Mouse (Mus musculus) forebrain, embryonic 11.5 days (tissue): ENCODE results near the gene Rpl15. TPM values are rescaled to one million over a fixed set of nuclear protein-coding genes. Genes with fewer than 3 reads are reported as not detected.

ENCODE experiments used
- ATAC-seq: fragments of 200-750 bp; cut with Nextera tagmentation; replicated peaks from 2 replicates; pipeline ENCODE4 v1.8.0; 2017; ENCODE audit warnings: moderate TSS enrichment; ENCODE audit not compliant: low FRiP score
- DNase-seq: peaks from one replicate; pipeline ENCODE4 v3.0.0-alpha.2; 2017; ENCODE audit warnings: low spot score
- H3K27ac ChIP-seq: fragments of 300-500 bp; sonication (generic); 2 replicates; pipeline ENCODE4 v1.5.1; 2014; ENCODE audit warnings: low read depth, low read length
- H3K27me3 ChIP-seq: fragments of 300-500 bp; sonication (generic); 2 replicates; pipeline ENCODE4 v1.6.1; 2014; ENCODE audit warnings: mild to moderate bottlenecking, low read length, mixed read lengths; ENCODE audit not compliant: control insufficient read depth, insufficient read depth
- H3K36me3 ChIP-seq: fragments of 300-500 bp; sonication (generic); 2 replicates; pipeline ENCODE4 v1.6.1; 2014; ENCODE audit warnings: mild to moderate bottlenecking, low read length, moderate library complexity, mixed read lengths; ENCODE audit not compliant: control insufficient read depth, insufficient read depth
- H3K4me1 ChIP-seq: fragments of 300-500 bp; sonication (generic); replicated peaks from 2 replicates; pipeline ENCODE4 v1.6.1; 2014; ENCODE audit warnings: low read length, mixed read lengths; ENCODE audit not compliant: control insufficient read depth, insufficient read depth
- H3K4me2 ChIP-seq: fragments of 300-500 bp; sonication (generic); 2 replicates; pipeline ENCODE4 v1.6.1; 2014; ENCODE audit warnings: low read depth, mild to moderate bottlenecking, low read length, moderate library complexity, mixed read lengths; ENCODE audit not compliant: severe bottlenecking
- H3K4me3 ChIP-seq: fragments of 300-500 bp; sonication (generic); 2 replicates; pipeline ENCODE4 v1.5.1; 2014; ENCODE audit warnings: low read depth, low read length
- H3K9ac ChIP-seq: fragments of 300-500 bp; sonication (generic); 2 replicates; pipeline ENCODE4 v1.6.1; 2014; ENCODE audit warnings: low read length
- H3K9me3 ChIP-seq: fragments of 300-500 bp; sonication (generic); 2 replicates; pipeline ENCODE4 v1.6.1; 2016; ENCODE audit warnings: low read length, mixed read lengths; ENCODE audit not compliant: control insufficient read depth
- WGBS: fragments of 180-500 bp; shearing (Covaris S2); extraction: QIAGEN DNeasy Blood & Tissue Kit; methylation state at CpG from one replicate; pipeline ENCODE4 v1.1.7; 2014; 5-methylcytosine and 5-hydroxymethylcytosine counted together
- polyA plus RNA-seq: library from polyadenylated mRNA; unstranded; fragments of >200 nt; fragmentation: Nextera tagmentation; extraction: Ambion mirVana; gene quantifications from 2 replicates; pipeline ENCODE4 v1.2.1, GENCODE M21; 2014

Rpl15 gene
- polyA plus RNA-seq, 1 experiment from 2014 or later, result 397 TPM

- H3K4me3 ChIP-seq, result no peak overlapping the region
- H3K9me3 ChIP-seq, result no peaks in the 10 kb centered on the region
- H3K4me2 ChIP-seq, result no peak overlapping the region
- H3K36me3 ChIP-seq, result no peaks in the 10 kb centered on the region
- H3K27me3 ChIP-seq, result no peaks in the 10 kb centered on the region
- ATAC-seq, result no peak
- DNase-seq, result no peak
- WGBS, result 89% methylated on average over 2 of the region's 2 CpGs
- H3K27ac ChIP-seq, result no peak overlapping the region
- H3K4me1 ChIP-seq, result no peaks in the 10 kb centered on the region
- H3K9ac ChIP-seq, result no peak overlapping the region
These were observed 26.2 kb upstream of the Rpl15 start for GRCm38 (mm10) chr14:18297441-18297840.

DNA sequence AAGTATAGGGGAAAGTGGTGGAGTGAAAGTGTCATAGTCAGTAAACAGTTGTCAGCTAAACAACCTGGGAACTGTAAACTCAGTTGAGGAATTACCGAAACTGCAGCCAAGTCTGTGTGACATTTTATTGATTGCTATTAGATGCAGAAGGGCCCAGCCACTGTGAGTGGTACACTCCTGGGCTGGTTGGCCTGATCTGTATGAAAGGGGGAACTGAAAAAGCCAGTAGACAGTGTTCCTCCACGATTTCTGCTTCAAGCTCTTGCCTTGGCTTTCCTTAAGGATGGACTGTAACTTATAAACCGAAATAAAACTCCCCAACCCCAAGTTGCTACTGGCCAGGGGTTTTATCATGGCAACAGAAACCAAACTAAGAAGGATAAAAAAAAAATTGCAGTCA is 21.4 kb upstream of the Rpl15 start:
- no peak overlapping the region for H3K4me3 ChIP-seq
- H3K27me3 ChIP-seq, result no peaks in the 10 kb centered on the region
- DNase-seq (no peak), ATAC-seq (no peak)
- no peak overlapping the region for H3K4me2 ChIP-seq
- H3K9ac ChIP-seq, result no peak overlapping the region
- H3K27ac ChIP-seq, result no peak overlapping the region
- WGBS, result 89% methylated on average over 3 of the region's 3 CpGs
- H3K4me1 ChIP-seq, result no peaks in the 10 kb centered on the region
- no peaks in the 10 kb centered on the region for H3K9me3 ChIP-seq
- H3K36me3 ChIP-seq, result no peaks in the 10 kb centered on the region

- Histone ChIP-seq H3K27ac (no peak overlapping the region), H3K9me3 (no peaks in the 10 kb centered on the region), H3K9ac (no peak overlapping the region), H3K4me2 (no peak overlapping the region), H3K27me3 (no peaks in the 10 kb centered on the region), H3K4me3 (no peak overlapping the region), H3K4me1 (no peaks in the 10 kb centered on the region), H3K36me3 (no peaks in the 10 kb centered on the region)
- 88% methylated on average over 3 of the region's 3 CpGs for WGBS
- DNase-seq, result no peak
- ATAC-seq, result no peak
These were observed 20.9 kb upstream of the Rpl15 start for GRCm38 (mm10) chr14:18292111-18292510.

GRCm38 (mm10) chr14:18287391-18287790 is 16.2 kb upstream of the Rpl15 start:
- Histone ChIP-seq H3K4me2 (no peak overlapping the region), H3K27ac (no peak overlapping the region), H3K27me3 (no peaks in the 10 kb centered on the region), H3K9me3 (no peaks in the 10 kb centered on the region), H3K36me3 (no peaks in the 10 kb centered on the region), H3K9ac (no peak overlapping the region), H3K4me1 (no peaks in the 10 kb centered on the region), H3K4me3 (no peak overlapping the region)
- WGBS, result 79% methylated on average over 2 of the region's 2 CpGs
- ATAC-seq (no peak), DNase-seq (no peak)

DNA sequence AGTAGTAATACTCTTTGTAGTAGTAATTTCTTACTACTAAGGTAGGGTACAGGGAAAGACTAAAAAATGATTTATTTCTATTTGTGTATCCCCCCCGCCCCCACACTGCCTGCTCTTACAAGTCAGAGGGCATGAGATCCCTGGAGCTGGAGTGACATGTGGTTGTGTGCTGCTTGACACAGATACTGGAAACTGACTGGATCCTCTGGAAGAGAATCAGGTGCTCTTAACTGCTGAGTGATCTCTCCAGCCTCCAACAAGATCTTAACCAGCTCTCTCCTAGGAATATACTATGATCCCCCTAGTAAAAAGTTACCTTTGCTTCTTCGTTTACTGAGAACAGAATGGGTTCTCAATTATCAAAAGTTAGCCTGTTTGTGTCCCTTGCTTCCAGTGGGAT is 15.2 kb upstream of the Rpl15 start:
- no peak for ATAC-seq
- Histone ChIP-seq H3K4me2 (no peak overlapping the region), H3K9ac (no peak overlapping the region), H3K9me3 (no peaks in the 10 kb centered on the region), H3K27ac (no peak overlapping the region), H3K4me3 (no peak overlapping the region), H3K4me1 (no peaks in the 10 kb centered on the region; the same call in 1 of the 2 replicates), H3K27me3 (no peaks in the 10 kb centered on the region), H3K36me3 (no peaks in the 10 kb centered on the region)
- 90% methylated on average over 2 of the region's 2 CpGs for WGBS
- no peak for DNase-seq

DNA sequence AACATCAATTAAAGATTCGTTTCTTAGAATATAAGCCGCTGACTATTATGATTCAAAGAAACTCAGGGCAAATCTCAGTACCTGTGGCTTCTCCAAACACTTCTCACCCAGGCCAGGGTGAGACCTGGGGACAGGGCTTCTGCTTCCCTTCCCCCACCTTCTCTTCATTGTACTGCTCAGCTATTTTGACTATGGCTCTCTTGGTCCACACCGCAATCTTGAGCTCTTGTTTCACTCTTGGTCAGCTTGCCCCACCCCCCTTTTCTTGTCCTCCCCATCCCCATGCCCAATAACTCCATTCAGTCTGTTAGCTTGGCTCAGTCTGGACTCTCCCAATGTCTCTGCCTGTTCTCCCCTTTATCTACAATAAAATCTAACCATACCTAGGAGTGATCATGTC is 14.3 kb upstream of the Rpl15 start:
- WGBS, result 88% methylated on average over 3 of the region's 3 CpGs
- no peak for ATAC-seq

GRCm38 (mm10) chr14:18284581-18284980 is 13.4 kb upstream of the Rpl15 start:
- H3K27me3 ChIP-seq, result no peaks in the 10 kb centered on the region
- no peaks in the 10 kb centered on the region for H3K36me3 ChIP-seq
- H3K9ac ChIP-seq, result no peak overlapping the region
- 93% methylated on average over 2 of the region's 2 CpGs for WGBS
- no peak overlapping the region for H3K27ac ChIP-seq
- DNase-seq (no peak), ATAC-seq (no peak)
- H3K4me1 ChIP-seq, result no peaks in the 10 kb centered on the region; the same call in 1 of the 2 replicates
- no peak overlapping the region for H3K4me2 ChIP-seq
- no peak overlapping the region for H3K4me3 ChIP-seq
- no peaks in the 10 kb centered on the region for H3K9me3 ChIP-seq

More for the DNA sequence above, 14.3 kb upstream of the Rpl15 start:
- no peaks in the 10 kb centered on the region for H3K36me3 ChIP-seq
- no peaks in the 10 kb centered on the region; the same call in 1 of the 2 replicates for H3K4me1 ChIP-seq
- no peak for DNase-seq
- no peak overlapping the region for H3K4me2 ChIP-seq
- no peaks in the 10 kb centered on the region for H3K9me3 ChIP-seq
- no peak overlapping the region for H3K27ac ChIP-seq
- H3K9ac ChIP-seq, result no peak overlapping the region
- H3K4me3 ChIP-seq, result no peak overlapping the region
- no peaks in the 10 kb centered on the region for H3K27me3 ChIP-seq

GRCm38 (mm10) chr14:18280375-18280774 is 9.2 kb upstream of the Rpl15 start:
- Histone ChIP-seq H3K4me1 (no peaks in the 10 kb centered on the region; the same call in 1 of the 2 replicates), H3K9ac (no peak overlapping the region), H3K36me3 (peaks cover 3% of the 10 kb centered on the region; the same call in 1 of the 2 replicates), H3K4me2 (no peak overlapping the region), H3K27me3 (no peaks in the 10 kb centered on the region), H3K4me3 (no peak overlapping the region), H3K9me3 (no peaks in the 10 kb centered on the region), H3K27ac (no peak overlapping the region)
- no peak for ATAC-seq
- 90% methylated on average over 5 of the region's 5 CpGs for WGBS
- DNase-seq, result no peak

- H3K9me3 ChIP-seq, result no peaks in the 10 kb centered on the region
- 86% methylated on average over 1 of the region's 1 CpGs for WGBS
- no peak overlapping the region for H3K4me2 ChIP-seq
- DNase-seq (no peak), ATAC-seq (no peak)
- peaks cover 3% of the 10 kb centered on the region; the same call in 1 of the 2 replicates for H3K36me3 ChIP-seq
- no peak overlapping the region for H3K9ac ChIP-seq
- H3K4me1 ChIP-seq, result 0 out of 2 replicates have a peak, but pooled peaks cover 2% of the 10 kb centered on the region
- H3K27ac ChIP-seq, result no peak overlapping the region
- no peak overlapping the region for H3K4me3 ChIP-seq
- no peaks in the 10 kb centered on the region for H3K27me3 ChIP-seq
These were observed 3.3 kb upstream of the Rpl15 start for GRCm38 (mm10) chr14:18274526-18274925.
